Mouse (Mus musculus) cerebellum, adult 2 months (tissue): ENCODE measurements at regions not wholly inside any gene's neighbourhood (a gene's known extent, or its start where the extent isn't known, plus 50 kb on each side); places are given as distances from the start of the nearest gene placed in this dataset.

ENCODE experiments used
- CTCF ChIP-seq: fragments of 200-500 bp; IDR thresholded peaks from 2 replicates; pipeline ENCODE4 v1.5.1; 2011; ENCODE audit warnings: low read depth, mild to moderate bottlenecking, control low read depth, low read length, moderate library complexity, borderline replicate concordance; ENCODE audit not compliant: insufficient read depth
- POLR2A ChIP-seq: fragments of 200-500 bp; IDR thresholded peaks from 2 replicates; pipeline ENCODE4 v1.6.1; 2011; ENCODE audit warnings: low read length, control low read depth, borderline replicate concordance; ENCODE audit not compliant: insufficient read depth

GRCm38 (mm10) chr7:138719115-138719514, 126.8 kb upstream of the Ppp2r2d start:
- TF ChIP-seq CTCF (no peak), POLR2A (no peak)
